Mouse (Mus musculus) G1E (cell line): ENCODE measurements around the gene Gm3839.

Experiments used
- CTCF ChIP-seq: IDR thresholded peaks from 2 replicates; pipeline ENCODE4 v1.5.1; 2012; ENCODE audit warnings: low read depth, low read length, inconsistent platforms, mixed read lengths
- GATA1 ChIP-seq: IDR thresholded peaks from 2 replicates; pipeline ENCODE4 v1.6.1; 2012; ENCODE audit warnings: borderline replicate concordance, low read length, inconsistent platforms, mixed read lengths
- GATA2 ChIP-seq: IDR thresholded peaks from 2 replicates; pipeline ENCODE4 v1.6.1; 2012; ENCODE audit warnings: low read depth, low read length, inconsistent platforms, borderline replicate concordance
- POLR2AphosphoS5 ChIP-seq: IDR thresholded peaks from 2 replicates; pipeline ENCODE4 v1.6.1; 2012; ENCODE audit warnings: low read depth, low read length, inconsistent platforms; ENCODE audit not compliant: insufficient replicate concordance
- TAL1 ChIP-seq: conservative IDR thresholded peaks from 2 replicates; pipeline ENCODE4 v1.6.1; 2012; ENCODE audit warnings: low read depth, low read length, inconsistent platforms, mixed read lengths

- TF ChIP-seq CTCF: no peak
- no peak for TF ChIP-seq POLR2AphosphoS5
- TF ChIP-seq TAL1: no peak
- TF ChIP-seq GATA1: no peak
- TF ChIP-seq GATA2: no peak
These were observed 21.3 kb upstream of the Gm3839 start for GRCm38 (mm10) chr14:11377846-11378245.
